Mouse (Mus musculus) lung, adult 18-20 months (tissue): ENCODE results near the gene Rbfox3.
"Not testable (repeated sequence)": the region's sequence is repeated elsewhere in the genome, so short reads cannot be mapped to it uniquely, and the experiment has no call there.

Experiments used
- DNase-seq, 2 experiments: peaks; one replicate each; pipeline ENCODE4 v3.0.0; 2022; ENCODE audit warnings: mixed read lengths in 2 of 2

Gene Rbfox3

GRCm38 (mm10) chr11:118811404-118811803 is 100.0 kb downstream of the Rbfox3 start:
- no peak for DNase-seq

GRCm38 (mm10) chr11:118807511-118807910 is 103.9 kb downstream of the Rbfox3 start:
- DNase-seq, result no peak

- DNase-seq, result no peak
Measured at GRCm38 (mm10) chr11:118794856-118795602, 116.4 kb downstream of the Rbfox3 start.

- DNase-seq, result no peak
Measured at GRCm38 (mm10) chr11:118793639-118794021, 117.8 kb downstream of the Rbfox3 start.

GRCm38 (mm10) chr11:118792916-118793638 is 118.3 kb downstream of the Rbfox3 start:
- no peak for DNase-seq

- DNase-seq, result no peak
Measured at GRCm38 (mm10) chr11:118792163-118792915, 119.1 kb downstream of the Rbfox3 start.

GRCm38 (mm10) chr11:118791391-118791790 is 120.0 kb downstream of the Rbfox3 start:
- no peak for DNase-seq

- DNase-seq, result no peak
Measured at GRCm38 (mm10) chr11:118788091-118788490, 123.3 kb downstream of the Rbfox3 start.

GRCm38 (mm10) chr11:118782677-118783076 is 128.7 kb downstream of the Rbfox3 start:
- DNase-seq, result no peak

GRCm38 (mm10) chr11:118775753-118776152 is 135.6 kb downstream of the Rbfox3 start:
- DNase-seq, result no peak

GRCm38 (mm10) chr11:118774777-118775176 is 136.6 kb downstream of the Rbfox3 start:
- not testable (repeated sequence) for DNase-seq

- no peak for DNase-seq
Measured at GRCm38 (mm10) chr11:118773076-118773583, 138.3 kb downstream of the Rbfox3 start.

- DNase-seq, result no peak
Measured at GRCm38 (mm10) chr11:118771358-118771757, 140.0 kb downstream of the Rbfox3 start.

GRCm38 (mm10) chr11:118770789-118771188 is 140.6 kb downstream of the Rbfox3 start:
- DNase-seq, result no peak

GRCm38 (mm10) chr11:118769542-118769941 is 141.9 kb downstream of the Rbfox3 start:
- DNase-seq, result no peak

GRCm38 (mm10) chr11:118768441-118768840 is 143.0 kb downstream of the Rbfox3 start:
- no peak for DNase-seq

- DNase-seq, result no peak
Measured at GRCm38 (mm10) chr11:118767411-118767810, 144.0 kb downstream of the Rbfox3 start.

GRCm38 (mm10) chr11:118760296-118760988 is 151.0 kb downstream of the Rbfox3 start:
- DNase-seq, result no peak

GRCm38 (mm10) chr11:118759228-118759627 is 152.2 kb downstream of the Rbfox3 start:
- no peak for DNase-seq

GRCm38 (mm10) chr11:118758277-118758990 is 153.0 kb downstream of the Rbfox3 start:
- DNase-seq, result no peak

GRCm38 (mm10) chr11:118757488-118757887 is 153.9 kb downstream of the Rbfox3 start:
- no peak for DNase-seq

- no peak for DNase-seq
Measured at GRCm38 (mm10) chr11:118755003-118755402, 156.4 kb downstream of the Rbfox3 start.
